Mouse (Mus musculus): ENCODE results near the gene Qtrt1.

- TF ChIP-seq CTCF (conservative IDR thresholded peaks at IDR 0.05; ENCODE audit: insufficient read depth, insufficient read length, low read depth, low read length) (no peak), POLR2A (IDR thresholded peaks at IDR 0.05; ENCODE audit: low read depth, low read length) (no peak)
Measured at GRCm38 (mm10) chr9:21437577-21437976, 25.9 kb downstream of the Qtrt1 start.
